Mouse (Mus musculus) Patski (cell line): ENCODE measurements at regions not wholly inside any gene's neighbourhood (a gene's known extent, or its start where the extent isn't known, plus 50 kb on each side); places are given as distances from the start of the nearest gene placed in this dataset.
A peak's percentile ranks its signal among the peaks of the same experiment; 100 is the strongest.
"Not testable (repeated sequence)": the region's sequence is repeated elsewhere in the genome, so short reads cannot be mapped to it uniquely, and the experiment has no call there.

ENCODE experiments used
- ATAC-seq: fragments of 100-300 bp; one replicate; pipeline ENCODE4 v1.8.0; 2021
- CTCF ChIA-PET: fragments of 350-600 bp; sonication (Branson Sonifier 250); formaldehyde crosslinking; loops from one replicate; lab custom pipeline; 2022; ENCODE audit warnings: inconsistent platforms; lab: Charles Lee
- POLR2A ChIA-PET: fragments of 350-600 bp; sonication (Branson Sonifier 250); formaldehyde crosslinking; loops from one replicate; lab custom pipeline; 2022; ENCODE audit warnings: antibody characterized with exemption, inconsistent platforms; lab: Charles Lee
- DNase-seq: peaks from one replicate; pipeline ENCODE4 v3.0.0-alpha.2; 2011; ENCODE audit warnings: low read depth, low spot score
- H3K27me3 ChIP-seq: fragments of 371-371 bp; one replicate; pipeline ENCODE4 v1.5.1; 2021
- CTCF ChIP-seq: fragments of 100-300 bp; IDR thresholded peaks from one replicate; pipeline ENCODE4 v1.5.1; 2021
- in situ Hi-C: fragments of 300-500 bp; cut with MboI; formaldehyde crosslinking; loops from 3 replicates; pipeline ENCODE4 v1.11.1; 2018; ENCODE audit warnings: low pct_unique_long_range_greater_than_20kb, mixed read lengths

DNA sequence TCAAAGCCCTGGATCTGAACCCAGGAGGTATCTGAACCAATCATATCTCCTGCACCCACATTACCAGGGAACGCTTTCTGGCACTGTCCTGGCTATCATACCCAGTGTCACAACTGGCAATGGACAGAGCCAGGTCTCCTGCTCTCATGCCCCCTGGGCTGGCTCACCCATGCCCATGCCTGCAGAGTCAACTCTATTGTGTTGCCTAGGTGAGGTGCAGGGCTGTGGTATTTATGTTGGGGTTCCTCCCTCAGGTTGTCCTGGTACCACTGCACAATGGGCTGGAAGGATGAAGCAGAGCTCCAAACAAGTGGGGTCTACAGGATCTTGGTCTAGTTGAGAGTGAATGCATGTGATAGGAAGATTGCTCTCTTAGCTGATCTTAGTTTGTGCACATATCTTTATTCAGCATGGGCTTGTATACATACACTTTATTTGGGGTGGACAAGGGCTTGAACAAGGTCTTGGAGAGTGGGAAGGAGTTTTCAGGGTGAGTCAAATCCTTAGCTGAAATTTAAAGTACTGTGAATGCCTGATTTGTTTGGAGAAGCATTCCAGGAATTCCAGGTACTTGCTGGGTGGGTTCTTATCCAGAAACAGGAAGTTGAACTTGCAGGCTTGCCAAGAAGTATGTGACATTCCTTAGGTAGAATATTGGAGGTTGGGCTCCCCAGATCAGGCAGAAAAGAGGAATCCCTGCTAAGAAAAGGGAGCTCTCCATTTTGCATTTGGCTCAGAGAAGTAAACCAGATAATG lies 123.2 kb downstream of the Ube2dnl2 start:
- no peak for DNase-seq
- peak; percentile 47 for ATAC-seq
- no peaks in the 10 kb centered on the region for H3K27me3 ChIP-seq
- ChIA-PET CTCF (no interaction called here), POLR2A (no interaction called here)
- no peak for TF ChIP-seq CTCF
- in situ Hi-C loops = no loop called here

DNA sequence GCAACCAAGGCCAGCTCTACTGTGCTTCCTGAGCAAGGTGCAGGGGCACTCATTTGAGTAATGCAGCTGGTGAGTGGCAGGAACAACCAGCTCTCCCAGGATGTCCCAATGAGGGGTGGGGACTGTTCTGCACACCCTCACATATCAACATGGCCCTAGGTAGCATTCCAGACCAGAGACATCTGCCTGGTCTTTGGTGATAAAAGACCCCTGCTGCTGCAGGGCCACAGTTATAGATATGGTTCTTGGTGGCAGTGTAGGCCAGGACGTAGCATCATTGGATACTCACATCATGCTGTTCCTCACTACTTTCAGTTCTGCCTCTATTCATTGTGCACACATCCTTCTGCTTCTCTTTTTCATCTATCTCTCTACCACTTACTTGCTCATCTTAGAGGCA lies 124.1 kb downstream of the Ube2dnl2 start:
- in situ Hi-C loops = no loop called here
- H3K27me3 ChIP-seq = no peaks in the 10 kb centered on the region
- DNase-seq (no peak), ATAC-seq (no peak)
- TF ChIP-seq CTCF = no peak
- ChIA-PET CTCF (no interaction called here), POLR2A (no interaction called here)

DNA sequence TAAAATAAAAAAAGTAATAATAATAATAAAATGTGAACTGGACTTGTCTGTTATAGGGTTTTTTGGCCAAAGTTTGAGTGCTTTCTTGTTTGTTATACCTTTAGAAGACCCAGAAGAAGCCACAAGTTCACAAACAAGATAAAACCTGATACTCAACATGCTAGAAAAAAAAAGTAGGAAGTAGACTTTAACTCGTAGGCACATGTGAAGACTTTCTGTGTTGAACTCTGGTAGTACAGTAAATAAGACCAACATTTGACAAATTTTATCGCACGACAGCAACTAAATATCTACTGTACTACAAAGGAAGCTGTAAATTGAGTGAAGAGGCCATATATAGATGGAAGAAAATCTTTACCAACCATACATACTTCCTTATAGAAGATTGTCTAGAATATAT lies 131.6 kb downstream of the Ube2dnl2 start:
- POLR2A ChIA-PET = no interaction called here
- ATAC-seq = no peak
- TF ChIP-seq CTCF = no peak
- peaks cover 4% of the 10 kb centered on the region for H3K27me3 ChIP-seq
- in situ Hi-C loops = no loop called here
- no peak for DNase-seq
- CTCF ChIA-PET = no interaction called here

DNA sequence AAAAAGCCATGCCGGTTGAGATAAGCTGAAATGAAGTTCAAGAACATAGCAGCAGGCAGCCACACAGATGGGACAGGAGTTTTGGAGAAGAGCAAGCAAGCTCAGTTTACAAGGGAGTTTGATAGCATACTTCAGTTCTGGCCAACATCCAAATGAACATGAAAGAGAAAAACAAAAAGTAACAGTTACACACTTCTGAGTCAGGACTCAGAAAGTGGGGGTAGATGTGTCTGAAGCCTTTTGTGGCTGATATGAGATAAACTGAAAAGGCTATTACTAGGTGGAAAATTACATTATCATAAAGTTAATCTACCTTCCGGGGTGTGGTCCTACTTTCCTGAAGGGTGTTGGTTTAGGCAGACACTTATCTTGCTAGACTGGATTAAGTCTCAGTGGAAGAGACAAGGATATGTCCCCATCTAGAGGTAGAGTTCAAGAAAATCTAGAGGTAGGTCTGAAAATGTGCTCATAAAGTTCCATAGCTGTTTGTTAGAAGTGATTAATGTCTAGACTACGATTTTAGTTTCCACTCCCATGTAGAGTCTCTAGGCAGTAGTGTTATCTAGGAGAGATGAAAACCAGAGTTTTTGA lies 155.3 kb downstream of the Ube2dnl2 start:
- no peak for ATAC-seq
- CTCF ChIA-PET = no interaction called here
- peaks cover 15% of the 10 kb centered on the region for H3K27me3 ChIP-seq
- in situ Hi-C loops = no loop called here
- POLR2A ChIA-PET = no interaction called here
- TF ChIP-seq CTCF = no peak
- DNase-seq = no peak

DNA sequence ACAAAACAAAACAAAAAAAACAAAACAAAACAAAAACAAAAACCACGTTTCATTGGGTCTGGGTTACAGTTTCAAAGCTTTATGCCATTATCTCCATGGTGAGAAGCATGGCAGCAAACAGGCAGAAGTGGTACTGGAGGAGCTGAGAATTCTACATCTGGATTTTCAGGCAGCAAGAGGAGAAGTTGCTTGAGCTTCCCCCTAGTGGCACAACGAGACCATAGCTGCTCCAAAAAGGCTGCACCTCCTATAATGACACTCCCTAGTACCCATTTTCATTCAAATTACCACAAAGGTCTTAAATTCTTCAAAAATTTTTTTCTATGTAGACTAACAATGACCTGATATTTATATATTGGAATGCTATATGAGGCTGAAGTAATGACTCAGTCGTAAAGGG lies 162.0 kb downstream of the Ube2dnl2 start:
- in situ Hi-C loops = no loop called here
- ChIA-PET CTCF (no interaction called here), POLR2A (no interaction called here)
- ATAC-seq = no peak
- TF ChIP-seq CTCF = no peak
- DNase-seq = no peak
- peaks cover 7% of the 10 kb centered on the region for H3K27me3 ChIP-seq

DNA sequence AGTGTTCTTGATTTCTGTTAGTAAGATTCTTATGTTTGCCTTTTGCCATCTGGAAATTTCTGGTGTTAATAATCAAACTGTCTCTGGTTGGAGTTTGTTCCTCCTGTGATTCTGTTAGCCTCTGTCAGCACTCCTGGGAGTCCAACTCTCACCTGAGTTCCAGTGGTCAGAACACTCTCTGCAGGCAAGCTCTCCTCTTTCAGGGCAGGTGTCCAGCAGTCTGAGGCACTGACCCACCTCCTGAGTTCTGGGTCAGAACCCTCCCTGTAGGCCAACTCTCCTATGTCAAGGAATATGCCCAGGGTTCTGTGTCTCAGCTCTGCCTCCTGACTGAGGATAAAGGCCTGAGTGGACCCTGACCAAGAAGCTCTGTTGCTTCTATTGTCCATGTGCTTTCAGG lies 184.6 kb downstream of the Ube2dnl2 start:
- ATAC-seq, H3K27me3 ChIP-seq, POLR2A ChIA-PET, in situ Hi-C loops, CTCF ChIA-PET, DNase-seq: not testable (repeated sequence)

DNA sequence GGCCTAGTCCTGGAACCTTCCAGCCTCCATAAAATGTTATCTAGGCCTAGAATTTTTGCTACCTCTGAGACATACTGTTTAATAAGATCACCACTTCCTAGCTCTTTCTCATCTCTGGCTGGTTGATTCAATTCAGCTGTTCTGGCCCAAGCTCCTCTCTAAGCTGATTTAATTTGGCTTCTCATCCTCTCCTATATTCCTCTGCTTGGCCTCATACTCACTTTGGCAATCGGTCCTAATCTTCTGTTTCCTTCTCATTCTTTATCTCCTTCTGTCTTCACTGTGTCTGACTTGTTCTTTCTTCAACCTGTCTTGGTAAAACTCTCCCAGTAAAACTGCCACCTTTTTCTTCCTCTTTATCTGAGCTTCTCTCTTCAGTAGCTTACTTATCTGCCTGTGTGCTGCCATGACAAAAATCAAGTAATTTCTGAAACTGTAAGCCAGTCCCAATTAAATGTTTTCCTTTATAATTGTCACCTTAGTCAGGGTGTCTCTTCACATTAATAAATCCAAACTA lies 185.7 kb downstream of the Ube2dnl2 start:
- CTCF ChIA-PET = no interaction called here
- POLR2A ChIA-PET = no interaction called here
- in situ Hi-C loops = no loop called here
- no peak for TF ChIP-seq CTCF
- H3K27me3 ChIP-seq = peaks cover 4% of the 10 kb centered on the region
- DNase-seq (no peak), ATAC-seq (no peak)
